Mouse (Mus musculus) heart, postnatal 0 days (tissue): ENCODE data around the gene Palld.

Experiments used
- CTCF ChIP-seq: IDR thresholded peaks from 2 replicates; pipeline ENCODE4 v1.5.1; 2016; ENCODE audit warnings: antibody characterized with exemption, control low read depth, low read depth
- EP300 ChIP-seq: IDR thresholded peaks from 2 replicates; pipeline ENCODE4 v1.6.1; 2016; ENCODE audit warnings: antibody characterized with exemption, low read depth

- TF ChIP-seq CTCF (peak; percentile 21; the same call in 1 of the 2 replicates), EP300 (no peak)
Observed at GRCm38 (mm10) chr8:61897402-61897801, 5.1 kb downstream of the Palld start.
